Mouse (Mus musculus): Measurements from ENCODE around the gene Mob1a. TPM values are rescaled to one million over a fixed set of nuclear protein-coding genes. Genes with fewer than 3 reads are reported as not detected.

Gene Mob1a
- polyA plus RNA-seq, 1 experiment from 2014 or later, result 71.0 TPM

Other genes starting within 250 kb of the Mob1a start
- 41.0 and 44.4 TPM in 2 replicates for gene Pcgf1, start 248.1 kb upstream of the Mob1a start, polyA plus RNA-seq (2016; fragmentation: Nextera tagmentation; extraction: Ambion mirVana)
- gene Lbx2, start 239.6 kb upstream of the Mob1a start, polyA plus RNA-seq (2016; fragmentation: Nextera tagmentation; extraction: Ambion mirVana), result 0.57 and 1.1 TPM in 2 replicates
- 2.9 and 4.1 TPM in 2 replicates for gene Ccdc142, start 224.4 kb upstream of the Mob1a start, polyA plus RNA-seq (2016; fragmentation: Nextera tagmentation; extraction: Ambion mirVana)
- 3.5 and 4.2 TPM in 2 replicates for gene Gm42688, start 224.4 kb upstream of the Mob1a start, polyA plus RNA-seq (2016; fragmentation: Nextera tagmentation; extraction: Ambion mirVana)
- gene Mrpl53, start 217.0 kb upstream of the Mob1a start, polyA plus RNA-seq (2016; fragmentation: Nextera tagmentation; extraction: Ambion mirVana), result 132 and 139 TPM in 2 replicates
- 54.9 and 55.2 TPM in 2 replicates for gene Mogs, start 210.5 kb upstream of the Mob1a start, polyA plus RNA-seq (2016; fragmentation: Nextera tagmentation; extraction: Ambion mirVana)
- 193 and 204 TPM in 2 replicates for gene Wbp1, start 204.5 kb upstream of the Mob1a start, polyA plus RNA-seq (2016; fragmentation: Nextera tagmentation; extraction: Ambion mirVana)
- gene Ino80b, start 200.6 kb upstream of the Mob1a start, polyA plus RNA-seq (2016; fragmentation: Nextera tagmentation; extraction: Ambion mirVana), result 17.9 and 21.4 TPM in 2 replicates
- gene Rtkn, start 190.6 kb upstream of the Mob1a start, polyA plus RNA-seq (2016; fragmentation: Nextera tagmentation; extraction: Ambion mirVana), result 51.3 and 54.6 TPM in 2 replicates
- 10.0 and 11.3 TPM in 2 replicates for gene Wdr54, start 169.6 kb upstream of the Mob1a start, polyA plus RNA-seq (2016; fragmentation: Nextera tagmentation; extraction: Ambion mirVana)
- 2.8 and 2.9 TPM in 2 replicates for gene 1700003E16Rik, start 169.6 kb upstream of the Mob1a start, polyA plus RNA-seq (2016; fragmentation: Nextera tagmentation; extraction: Ambion mirVana)
- 121 and 126 TPM in 2 replicates for gene Dctn1, start 160.1 kb upstream of the Mob1a start, polyA plus RNA-seq (2016; fragmentation: Nextera tagmentation; extraction: Ambion mirVana)
- gene Slc4a5, start 106.2 kb upstream of the Mob1a start, polyA plus RNA-seq (2016; fragmentation: Nextera tagmentation; extraction: Ambion mirVana), result 0.62 and 1.1 TPM in 2 replicates
- gene Mthfd2, start 108 bp upstream of the Mob1a start, polyA plus RNA-seq (2016; fragmentation: Nextera tagmentation; extraction: Ambion mirVana), result 36.4 and 39.7 TPM in 2 replicates
- 117 and 126 TPM in 2 replicates for gene Bola3, start 23.1 kb downstream of the Mob1a start, polyA plus RNA-seq (2016; fragmentation: Nextera tagmentation; extraction: Ambion mirVana)
- 40.0 and 41.1 TPM in 2 replicates for gene Tet3, start 133.1 kb downstream of the Mob1a start, polyA plus RNA-seq (2016; fragmentation: Nextera tagmentation; extraction: Ambion mirVana)
- gene Dguok, start 181.0 kb downstream of the Mob1a start, polyA plus RNA-seq (2016; fragmentation: Nextera tagmentation; extraction: Ambion mirVana), result 75.5 and 79.1 TPM in 2 replicates
- 2.9 and 4.4 TPM in 2 replicates for gene Actg2, start 210.2 kb downstream of the Mob1a start, polyA plus RNA-seq (2016; fragmentation: Nextera tagmentation; extraction: Ambion mirVana)
- gene Stambp, start 246.7 kb downstream of the Mob1a start, polyA plus RNA-seq (2016; fragmentation: Nextera tagmentation; extraction: Ambion mirVana), result 22.0 and 22.7 TPM in 2 replicates